Mouse (Mus musculus) natural killer cell, adult 2 months (primary cell): ENCODE measurements around the gene Hoxd8.

Experiments
- DNase-seq, 2 experiments: peaks; one replicate each; pipeline ENCODE4 v3.0.0; 2022; ENCODE audit warnings: low spot score in 2 of 2

Hoxd8 gene

GRCm38 (mm10) chr2:74733765-74734164, 29.4 kb downstream of the Hoxd8 start:
- DNase-seq, result no peak

GRCm38 (mm10) chr2:74734451-74734850, 30.0 kb downstream of the Hoxd8 start:
- no peak for DNase-seq

- no peak for DNase-seq
Measured at GRCm38 (mm10) chr2:74734996-74735811, 30.8 kb downstream of the Hoxd8 start.

GRCm38 (mm10) chr2:74735851-74736687, 31.7 kb downstream of the Hoxd8 start:
- no peak for DNase-seq

GRCm38 (mm10) chr2:74736688-74737577, 32.5 kb downstream of the Hoxd8 start:
- DNase-seq, result no peak

GRCm38 (mm10) chr2:74737578-74738070, 33.2 kb downstream of the Hoxd8 start:
- no peak for DNase-seq

GRCm38 (mm10) chr2:74738623-74739475, 34.4 kb downstream of the Hoxd8 start:
- DNase-seq, result no peak

GRCm38 (mm10) chr2:74739476-74739800, 35.0 kb downstream of the Hoxd8 start:
- DNase-seq, result no peak

GRCm38 (mm10) chr2:74739869-74740268, 35.5 kb downstream of the Hoxd8 start:
- DNase-seq, result no peak

GRCm38 (mm10) chr2:74740311-74741091, 36.1 kb downstream of the Hoxd8 start:
- no peak for DNase-seq

GRCm38 (mm10) chr2:74741252-74741978, 37.0 kb downstream of the Hoxd8 start:
- DNase-seq, result no peak

GRCm38 (mm10) chr2:74741979-74742277, 37.5 kb downstream of the Hoxd8 start:
- no peak for DNase-seq

GRCm38 (mm10) chr2:74745540-74746297, 41.3 kb downstream of the Hoxd8 start:
- no peak for DNase-seq

GRCm38 (mm10) chr2:74746298-74746921, 42.0 kb downstream of the Hoxd8 start:
- no peak for DNase-seq

- DNase-seq, result no peak
Measured at GRCm38 (mm10) chr2:74747006-74747405, 42.6 kb downstream of the Hoxd8 start.

- no peak for DNase-seq
Measured at GRCm38 (mm10) chr2:74747661-74748141, 43.3 kb downstream of the Hoxd8 start.

- DNase-seq, result no peak
Measured at GRCm38 (mm10) chr2:74748436-74748995, 44.1 kb downstream of the Hoxd8 start.
